Mouse (Mus musculus) fat pad, adult 2 months (tissue): ENCODE data around the gene Morn1.
A peak's percentile ranks its signal among the peaks of the same experiment; 100 is the strongest.

Source experiments
- DNase-seq: peaks from one replicate; pipeline ENCODE4 v3.0.0-alpha.2; 2011; ENCODE audit warnings: low read depth, low spot score; ENCODE audit errors: extremely low read depth

Gene Morn1

DNA sequence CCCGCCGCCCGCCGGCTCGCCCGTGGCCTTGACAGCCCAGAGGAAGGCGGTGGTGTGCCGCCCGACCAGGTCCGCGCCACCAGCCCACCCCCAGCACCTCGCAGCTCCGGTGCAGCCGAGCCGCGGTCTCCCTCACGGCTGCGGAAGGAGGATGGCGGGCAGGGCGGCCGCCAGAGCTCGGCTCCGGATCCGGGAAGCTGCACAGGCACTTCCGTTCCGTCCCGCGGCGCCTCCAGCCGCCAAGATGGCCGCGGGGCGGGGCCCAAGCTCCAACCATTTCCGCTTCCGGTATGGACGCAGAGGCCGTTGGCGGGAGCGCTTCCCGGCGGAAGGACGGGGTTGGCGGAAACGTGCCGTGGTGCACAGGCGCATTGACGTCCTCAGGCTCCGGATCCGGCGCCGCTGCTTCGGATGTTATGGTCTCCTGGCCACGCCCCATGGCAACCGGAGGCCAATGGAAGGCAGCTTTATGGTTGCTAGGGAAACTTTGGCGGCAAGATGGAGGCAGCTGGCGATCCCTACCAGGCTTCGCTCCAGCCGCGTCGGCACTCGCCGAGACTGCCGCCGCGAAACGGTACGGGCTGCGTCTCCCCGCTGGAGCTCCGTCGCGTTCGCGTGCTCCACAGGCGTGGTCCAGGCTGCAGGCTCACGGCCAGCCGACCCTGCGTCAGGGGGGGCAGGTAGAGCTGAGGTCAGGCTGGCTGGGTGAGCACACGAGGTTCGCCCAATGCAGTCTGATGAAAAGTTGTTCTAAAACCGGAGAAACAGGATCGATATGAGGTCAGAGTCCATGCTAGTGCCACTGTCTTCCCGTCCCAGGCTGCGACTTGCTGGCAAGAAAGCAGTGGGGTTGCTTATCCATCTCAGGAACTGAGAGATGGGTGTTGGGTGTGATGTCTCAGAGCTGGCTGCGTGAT lies at the start of gene Morn1, which contains the start of gene Rer1:
TSS of gene Morn1 (plus strand) at position 470 of the 917 bp plus-strand sequence.
TSS of gene Rer1 (minus strand) at position 275 of the 917 bp plus-strand sequence.
- peak; percentile 76 for DNase-seq

DNA sequence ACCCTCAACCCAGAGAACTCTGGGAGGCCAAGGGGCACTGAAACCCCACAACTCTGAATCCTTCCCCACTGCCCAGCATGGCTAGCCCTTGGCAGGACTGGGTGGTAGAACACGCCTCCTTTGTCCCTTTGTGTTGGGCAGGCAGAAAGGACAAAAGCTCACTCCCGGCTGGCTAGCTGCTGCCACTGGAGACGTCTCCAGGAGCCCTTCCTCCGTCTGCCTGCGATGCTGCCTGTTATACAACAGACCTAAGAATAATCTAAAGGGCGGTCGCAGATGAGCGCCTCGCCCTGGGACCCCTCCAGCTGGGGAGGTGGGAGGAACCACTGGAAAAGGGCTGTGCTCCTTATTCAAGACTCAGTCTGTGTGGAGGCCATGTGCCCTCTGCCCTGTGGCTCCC lies 46.2 kb upstream of the Morn1 start:
- no peak for DNase-seq

DNA sequence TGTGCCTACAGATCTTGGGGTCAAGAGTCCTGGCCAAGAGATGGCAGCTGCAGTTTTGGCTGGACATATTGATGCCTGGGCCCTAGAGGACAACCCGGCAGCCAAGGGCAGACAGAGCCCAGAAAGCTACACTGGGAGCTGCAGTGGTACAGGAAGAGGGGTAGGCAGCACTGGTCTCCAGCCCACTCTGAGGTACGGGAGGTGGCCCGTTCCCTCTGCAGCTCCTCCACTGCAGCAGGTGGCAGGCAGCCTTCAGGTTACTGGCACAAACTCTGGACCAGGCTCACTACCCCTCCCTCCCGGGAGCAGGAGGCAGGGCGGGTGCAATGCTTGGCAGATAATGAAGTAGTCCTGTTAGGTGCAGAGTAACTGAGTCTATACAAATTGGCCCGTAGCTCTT lies 45.7 kb upstream of the Morn1 start:
- DNase-seq, result no peak

DNA sequence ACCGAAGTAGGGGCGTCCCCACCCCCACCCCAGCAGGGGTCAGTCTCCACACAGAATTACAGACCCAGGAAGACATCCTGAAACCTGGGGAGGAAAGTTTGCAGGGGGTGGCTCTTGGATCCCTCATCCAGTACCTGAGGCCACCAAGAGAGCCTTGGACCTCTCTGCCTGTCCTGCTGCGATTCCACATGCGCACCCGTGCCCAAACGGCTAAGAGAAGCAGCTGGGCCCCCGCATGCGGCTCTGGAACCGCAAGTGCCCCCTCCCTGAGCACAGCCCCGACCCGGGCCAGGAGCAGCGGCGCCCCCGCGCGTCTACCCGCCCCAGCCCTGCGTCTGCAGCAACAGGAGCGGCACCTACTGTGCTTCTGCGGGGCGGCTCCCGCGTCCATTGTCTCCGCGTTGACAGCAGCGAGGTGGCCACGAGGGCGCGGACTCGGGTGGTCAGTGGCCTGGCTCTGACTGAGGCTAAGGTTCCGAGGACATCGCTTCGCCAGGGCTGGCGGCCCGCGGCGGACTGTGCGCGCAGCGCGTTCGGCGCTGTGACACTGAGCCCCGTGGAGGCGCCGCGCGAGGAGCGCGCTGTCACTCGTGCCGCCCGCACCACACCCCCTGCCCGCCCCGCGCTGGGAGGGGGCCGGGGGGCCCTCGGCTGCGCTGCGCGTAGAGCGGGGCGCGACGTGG lies 43.6 kb upstream of the Morn1 start:
- no peak for DNase-seq

DNA sequence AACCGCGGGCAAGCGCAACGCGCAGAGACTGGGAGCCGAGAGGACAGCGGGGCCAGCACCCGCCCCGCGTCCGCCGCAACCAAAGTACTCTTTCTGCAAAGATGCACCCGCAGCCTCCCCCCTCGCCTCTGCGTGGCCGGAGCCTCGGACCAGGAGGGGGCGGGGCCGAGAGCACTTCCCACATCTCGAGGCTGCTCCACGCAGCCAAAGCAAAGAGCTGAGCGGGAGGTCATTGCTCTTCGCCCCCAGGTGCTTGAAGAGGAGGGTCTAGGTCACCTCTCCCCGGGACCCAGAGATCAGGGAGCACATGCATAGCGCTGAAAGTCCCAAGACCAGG lies 43.1 kb upstream of the Morn1 start:
- DNase-seq, result no peak

DNA sequence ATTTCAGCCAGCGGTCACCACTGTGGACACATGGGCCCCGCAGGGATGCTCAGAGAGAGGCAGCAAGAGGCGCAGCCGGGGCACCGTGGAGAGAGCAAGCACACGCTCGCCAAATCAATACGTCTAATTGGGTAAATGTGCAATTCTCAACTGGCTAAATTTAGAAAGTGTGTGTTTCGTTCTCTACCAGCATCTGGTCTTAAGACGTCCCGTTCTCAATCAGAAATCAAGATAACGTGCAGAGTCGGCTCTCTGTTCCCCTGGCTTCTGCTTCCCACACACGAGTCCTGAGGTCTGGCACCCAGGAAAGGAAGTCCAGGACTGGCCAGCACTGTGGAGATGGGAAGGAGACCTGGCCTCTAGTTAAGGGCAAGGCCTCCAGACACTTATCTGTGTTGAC lies 39.7 kb upstream of the Morn1 start:
- no peak for DNase-seq

DNA sequence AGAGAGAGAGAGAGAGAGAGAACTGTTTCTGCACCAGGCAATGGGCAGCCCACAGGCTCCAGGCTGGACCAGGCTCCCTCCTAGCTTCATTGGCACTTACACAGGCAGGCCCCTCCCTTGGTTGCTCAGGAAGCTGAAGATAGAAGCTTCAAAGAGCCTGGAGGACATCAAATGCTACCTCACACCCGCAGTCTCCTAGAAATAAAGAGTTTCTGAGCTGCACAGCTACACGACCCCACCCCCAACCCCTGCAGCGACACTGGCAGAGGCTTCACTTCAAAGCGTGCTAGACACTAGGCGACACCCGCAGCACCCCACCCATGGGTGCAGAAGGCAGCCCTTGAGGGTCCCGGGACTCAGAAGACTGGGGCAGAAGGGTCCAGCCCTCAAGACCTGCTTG lies 36.3 kb upstream of the Morn1 start:
- no peak for DNase-seq

DNA sequence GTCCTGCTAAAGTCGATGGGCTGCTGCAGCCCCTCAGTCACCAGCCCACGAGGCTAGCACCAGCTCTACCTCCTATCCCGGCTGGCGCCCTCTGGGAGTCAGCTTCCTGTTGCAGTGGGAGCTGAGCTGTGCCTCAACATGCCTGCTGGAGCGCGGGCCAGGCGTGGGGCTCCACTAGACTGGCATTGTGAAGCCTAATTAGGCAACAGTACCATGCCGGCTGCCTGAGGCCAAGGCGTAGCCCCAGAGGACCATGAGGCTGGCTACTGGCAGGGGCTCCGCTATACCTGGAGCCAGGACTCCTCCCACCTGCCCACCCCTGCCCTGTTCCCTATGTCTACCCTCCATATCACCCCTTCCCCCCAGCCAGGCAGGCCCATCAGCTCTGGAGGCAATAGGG lies 29.7 kb upstream of the Morn1 start, which contains the start of gene Plch2:
TSS of gene Plch2 (minus strand) at position 61 of the 400 bp plus-strand sequence.
- DNase-seq, result no peak

DNA sequence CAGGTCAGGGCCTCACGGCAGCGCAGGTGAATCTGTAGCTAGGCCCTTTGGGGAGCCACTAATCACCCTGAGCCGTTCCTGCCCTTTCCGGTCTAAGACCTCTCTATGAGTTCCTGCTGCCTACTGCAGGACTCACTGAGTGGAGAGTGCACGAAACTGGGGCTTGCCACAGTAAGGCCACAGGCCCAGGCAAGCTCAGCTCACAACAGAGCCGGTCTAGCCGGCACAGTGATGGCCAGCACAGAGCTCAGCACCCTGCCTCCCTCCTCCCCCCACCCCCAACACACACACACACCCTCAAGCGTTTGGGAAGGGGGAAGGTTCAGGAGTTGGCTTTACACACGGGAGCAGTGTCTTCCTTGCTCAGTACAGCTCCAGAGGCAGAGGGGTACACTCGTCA lies 28.1 kb upstream of the Morn1 start:
- DNase-seq, result no peak

DNA sequence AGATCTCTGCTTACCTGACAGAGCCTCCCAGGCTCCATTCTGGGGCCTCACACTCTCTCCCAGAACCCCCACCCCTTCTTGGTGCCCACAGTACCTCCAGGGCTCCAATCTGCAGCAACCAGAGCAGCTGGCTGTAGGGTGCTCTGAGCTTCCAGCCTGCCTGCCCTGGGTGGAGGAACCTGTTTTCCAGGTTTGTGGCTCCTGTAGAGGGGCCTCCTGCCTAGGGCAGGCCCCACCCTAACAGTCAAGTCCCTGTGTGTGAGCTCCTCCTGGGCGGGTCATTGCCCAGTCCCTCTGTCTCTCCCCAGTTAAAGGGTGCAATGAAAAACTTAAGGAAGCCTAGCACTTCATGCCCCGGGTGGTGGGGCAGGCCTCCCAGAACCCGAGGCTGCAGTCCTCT lies 22.5 kb upstream of the Morn1 start:
- DNase-seq, result no peak

DNA sequence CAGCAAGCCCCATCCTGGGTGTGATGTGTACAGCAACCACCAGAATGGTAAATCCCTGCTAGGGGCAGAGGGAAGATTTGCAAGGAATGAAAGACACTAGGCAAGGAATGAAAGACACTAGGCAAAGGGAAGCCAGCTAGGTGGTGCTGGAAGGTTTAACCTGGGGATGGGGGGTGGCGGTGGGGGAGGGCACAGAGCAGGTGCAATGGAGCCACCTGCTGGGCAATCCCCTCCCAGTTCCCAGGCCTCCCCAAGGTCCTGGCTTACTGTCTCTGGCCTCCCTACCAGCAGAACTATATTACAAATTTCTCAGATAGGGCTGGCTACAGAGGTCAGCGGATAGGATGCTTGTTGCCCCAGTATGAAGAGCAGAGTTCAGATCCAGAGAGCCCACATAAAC lies 21.9 kb upstream of the Morn1 start:
- DNase-seq, result no peak

DNA sequence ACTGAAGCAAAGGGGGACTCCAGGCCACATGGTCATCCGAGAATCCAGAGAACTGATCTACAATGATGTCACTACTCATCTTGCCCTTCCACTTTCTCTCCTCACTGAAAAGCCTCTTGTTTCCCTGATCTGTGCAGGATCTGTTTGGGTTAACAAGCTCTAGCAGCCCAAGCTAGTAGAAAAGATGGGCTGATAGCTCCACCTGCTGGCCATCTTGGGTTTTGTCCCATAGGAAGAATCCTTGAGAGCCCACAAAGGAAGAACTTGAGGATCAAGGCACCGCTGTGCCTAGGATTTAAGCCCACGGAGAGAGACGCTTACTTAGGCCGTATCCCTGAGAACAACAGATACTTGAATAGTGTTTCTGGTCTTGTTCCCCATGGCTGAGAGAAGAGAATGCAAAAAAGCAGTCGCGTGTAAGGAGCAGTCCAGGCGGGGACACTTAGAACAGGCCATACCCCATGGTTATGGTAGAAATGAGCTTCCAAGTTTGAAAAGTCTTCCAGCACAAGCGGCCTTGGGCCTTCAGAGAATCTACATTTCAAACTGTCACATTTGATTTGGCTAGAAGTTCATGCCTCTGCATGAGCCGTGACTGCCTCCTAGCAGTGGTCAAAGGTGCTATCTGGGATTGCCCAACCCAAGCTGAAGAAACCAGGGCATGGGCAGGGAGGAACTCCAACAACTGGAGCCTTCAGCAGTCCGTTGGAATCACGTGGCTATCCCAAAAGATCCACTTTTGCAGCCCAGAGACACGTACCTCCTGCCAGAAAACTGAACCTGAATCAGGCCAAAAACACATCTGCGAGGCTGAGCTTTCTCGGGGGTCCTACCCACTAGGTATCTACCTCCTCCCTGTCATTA lies 20.2 kb upstream of the Morn1 start:
- peak; percentile 57 for DNase-seq

DNA sequence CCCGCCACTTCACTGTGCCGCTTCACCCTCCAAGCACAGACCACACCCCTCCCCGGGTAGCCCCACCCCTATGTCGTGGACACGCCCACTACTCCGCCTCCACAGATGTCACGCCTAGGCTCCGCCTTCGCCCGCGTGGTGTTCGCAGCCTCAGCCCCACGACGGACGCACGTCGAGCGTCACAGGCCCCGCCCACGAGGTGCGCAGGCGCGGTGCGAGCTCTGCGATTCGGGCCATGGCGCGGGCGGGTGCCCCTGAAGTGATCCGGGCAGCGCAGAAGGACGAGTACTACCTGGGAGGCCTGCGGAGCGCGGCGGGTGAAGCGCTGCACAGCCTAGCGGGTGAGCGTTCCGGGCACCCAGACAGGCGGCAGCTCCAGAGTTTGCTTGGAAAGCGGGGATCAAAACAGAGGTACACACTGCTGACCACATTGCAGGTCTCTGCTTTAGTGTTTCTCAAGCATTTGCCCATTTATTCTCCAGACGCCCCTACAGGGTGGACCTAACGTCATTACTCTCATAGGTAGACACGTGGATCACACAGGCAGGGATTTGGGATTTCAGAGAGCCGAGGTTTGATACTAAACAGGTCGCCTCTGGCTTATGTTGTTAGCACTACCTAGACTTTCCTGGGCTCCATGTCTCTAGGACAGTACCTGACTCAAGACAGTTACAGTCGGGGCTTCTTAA lies 19.4 kb upstream of the Morn1 start, which contains the start of gene Pex10:
TSS of gene Pex10 (plus strand) at position 183 of the 689 bp plus-strand sequence.
- DNase-seq, result peak; percentile 59

DNA sequence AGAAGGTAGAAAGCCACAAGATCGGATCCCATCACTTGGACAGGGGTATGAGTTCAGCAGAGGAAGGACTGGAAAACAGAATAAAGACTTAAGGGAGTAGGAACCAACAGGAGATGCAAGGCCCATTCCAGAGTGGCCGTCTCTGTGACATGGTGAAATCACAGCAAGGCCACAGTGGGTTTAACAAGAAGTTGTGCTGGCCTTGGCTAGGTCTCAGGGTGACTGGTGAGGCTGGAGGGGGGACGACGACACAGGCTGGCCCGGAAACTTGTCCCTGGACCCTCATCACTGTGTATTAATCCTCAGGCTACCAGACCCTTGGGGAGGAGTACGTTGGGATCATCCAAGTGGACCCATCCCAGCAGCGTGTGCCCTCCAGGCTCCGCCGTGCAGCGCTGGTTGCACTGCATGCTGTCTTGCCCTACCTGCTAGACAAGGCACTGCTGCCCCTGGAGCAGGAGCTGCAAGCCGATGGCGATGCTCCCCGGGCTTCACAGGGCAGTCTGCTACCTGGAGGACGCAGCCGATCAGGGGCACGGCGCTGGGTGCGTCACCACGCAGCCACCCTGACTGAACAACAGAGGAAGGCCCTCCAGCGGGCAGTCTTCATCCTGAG lies 17.9 kb upstream of the Morn1 start:
- no peak for DNase-seq

DNA sequence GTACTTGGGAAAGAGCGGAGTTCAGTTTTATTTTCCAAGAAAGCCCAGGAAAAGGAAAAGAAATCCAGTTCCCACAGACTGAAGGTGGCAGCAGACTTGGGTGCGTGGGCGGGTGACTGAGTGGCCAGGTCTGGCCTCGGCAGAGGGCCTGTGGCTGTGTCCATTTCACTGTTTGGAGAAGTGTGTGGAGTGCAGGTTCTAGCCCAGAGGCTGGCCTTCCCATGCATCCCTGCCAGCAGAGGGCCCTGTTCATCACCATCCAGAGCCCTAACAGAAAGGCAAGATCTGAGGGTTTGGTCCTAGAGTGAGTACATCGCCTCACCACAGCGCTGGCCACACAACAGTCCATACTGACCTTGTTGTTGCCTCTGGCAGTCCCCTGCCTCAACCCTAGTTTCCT lies 17.2 kb upstream of the Morn1 start:
- DNase-seq, result no peak

DNA sequence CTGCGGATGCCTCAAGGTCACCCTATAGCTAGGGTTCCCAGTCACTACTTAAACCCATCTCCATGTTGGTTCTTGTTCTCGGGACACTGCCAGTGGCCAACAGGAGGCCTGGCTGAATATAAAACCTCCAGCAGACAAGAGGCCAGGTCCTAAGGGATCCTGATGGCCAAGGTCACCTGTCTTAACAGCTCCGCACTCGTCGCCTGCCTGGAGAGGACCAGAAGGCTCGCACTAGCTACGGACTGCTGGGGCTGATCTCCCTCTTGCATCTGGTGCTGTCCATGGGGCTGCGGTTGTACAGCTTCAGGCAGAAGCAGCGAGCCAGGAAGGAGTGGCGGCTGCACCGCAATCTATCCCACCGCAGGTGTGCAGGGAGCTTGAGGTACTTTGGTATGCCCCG lies 16.2 kb upstream of the Morn1 start:
- no peak for DNase-seq

DNA sequence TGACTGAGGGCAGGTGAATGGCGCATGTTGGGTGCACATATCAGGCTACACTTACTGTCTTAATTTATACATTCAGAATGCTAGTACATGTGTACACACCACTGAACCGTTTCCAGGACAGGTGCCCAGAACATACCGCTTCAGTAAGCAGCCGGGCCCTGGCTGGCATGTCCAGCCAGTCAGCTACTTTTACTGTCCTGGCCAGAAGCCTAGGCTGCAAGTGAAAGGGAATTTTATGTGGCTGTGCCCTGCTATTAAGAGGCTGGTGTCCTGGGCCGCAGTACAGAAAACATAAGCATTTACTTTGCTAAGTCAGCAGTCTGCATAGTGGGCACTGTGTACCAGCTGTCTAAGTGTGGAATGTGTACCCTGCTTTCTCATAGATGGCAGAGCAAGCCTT lies 15.5 kb upstream of the Morn1 start:
- DNase-seq, result no peak

DNA sequence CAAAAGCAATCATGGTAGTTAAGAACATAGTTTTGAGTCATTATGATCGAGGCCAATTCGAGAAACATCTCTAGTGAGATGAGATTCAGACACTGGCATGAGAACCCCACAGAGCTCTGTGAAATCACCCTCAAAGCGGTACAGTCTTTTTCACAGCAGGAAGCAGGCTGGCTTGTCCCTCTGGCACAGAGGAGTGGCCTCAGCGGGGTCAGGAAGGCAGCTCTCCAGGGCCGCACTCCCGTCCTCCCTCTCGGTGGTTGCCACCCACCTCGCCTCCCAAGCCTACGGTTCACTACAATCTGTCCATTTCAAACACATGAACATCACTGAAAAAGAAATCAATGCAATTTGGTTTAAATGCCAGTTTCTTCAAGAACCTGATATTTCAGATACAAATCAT lies 12.0 kb upstream of the Morn1 start:
- no peak for DNase-seq

DNA sequence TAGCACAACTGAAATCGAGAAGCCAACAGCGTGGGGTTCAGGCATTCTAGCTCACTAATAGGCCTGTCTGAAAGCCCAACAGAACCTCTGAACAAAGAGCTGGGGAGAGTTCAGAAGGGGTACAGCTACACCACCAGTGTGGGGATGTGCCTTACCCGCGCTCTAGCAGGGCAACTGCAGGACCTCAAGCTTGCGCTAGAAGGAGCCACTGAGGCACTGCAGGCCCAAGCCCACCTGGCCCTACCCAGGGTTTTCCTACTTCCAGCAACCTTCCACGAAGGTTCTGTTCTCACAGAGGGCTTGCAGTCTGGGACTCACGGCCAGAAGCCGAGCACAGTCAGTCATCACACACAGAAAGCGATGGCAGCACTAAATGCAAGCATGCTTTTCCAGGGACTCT lies 11.2 kb upstream of the Morn1 start:
- DNase-seq, result no peak

DNA sequence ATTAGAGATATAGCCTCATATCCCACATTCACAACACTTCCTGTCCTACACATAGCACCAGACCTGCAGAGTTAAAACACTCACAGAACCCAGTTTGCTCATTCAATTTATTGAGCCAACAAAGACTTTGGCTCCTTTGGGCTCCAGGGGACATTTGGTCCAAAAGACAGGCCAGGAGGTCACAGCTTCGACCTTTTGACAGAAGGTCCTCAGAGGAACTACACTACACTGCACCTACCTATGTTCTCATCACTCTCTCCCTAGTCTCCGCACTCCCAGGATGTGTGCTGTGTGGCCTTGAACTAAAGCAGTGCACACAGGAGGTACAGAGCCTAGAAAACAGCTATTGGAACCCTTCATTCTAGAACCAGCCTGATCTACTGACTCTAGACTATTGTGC lies 10.6 kb upstream of the Morn1 start:
- DNase-seq, result no peak
